ENCODE assay signal across 19 mouse cellular contexts in the genomic region with DNA sequence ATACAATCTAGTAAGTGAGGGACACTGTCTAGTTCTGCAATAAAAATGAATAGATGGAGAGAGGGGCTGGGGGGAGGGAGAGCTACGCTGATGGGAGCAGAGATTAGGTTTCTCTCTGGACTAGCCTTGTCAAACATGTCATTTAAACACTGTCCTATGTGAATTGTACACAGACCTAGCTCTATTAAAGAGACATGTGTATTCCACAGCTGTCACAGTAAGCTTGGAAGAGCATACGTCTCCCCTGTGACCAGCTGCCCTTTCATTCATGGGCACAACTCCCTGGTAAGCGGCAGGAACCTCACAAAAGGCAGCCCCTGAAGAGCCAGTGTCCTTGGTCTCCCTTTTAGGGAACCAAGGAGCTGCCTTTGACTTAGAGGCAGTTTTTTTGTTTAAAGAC.
DNase-seq lines count a peak whose midpoint lies in the region; ATAC-seq and TF ChIP-seq lines count a peak whose summit lies in the region.
"Had no signal": no experiment of that assay in that cellular context is flagged by ENCODE, and none has a peak within 500 bp of the region (broad histone marks: within the 10 kb centered on the region; RNA-seq: fewer than 3 reads in every experiment).

No protein-coding gene starts in this region.

- ATAC-seq in forebrain, embryonic 12.5 days (ENCODE audit: low FRiP score) = no peak
- no peak for ATAC-seq in forebrain, postnatal 0 days
- ATAC-seq in midbrain, postnatal 0 days (ENCODE audit: low FRiP score) = no peak
- 0 out of 2 replicates have a peak, but pooled peaks have one; percentile 41 for ATAC-seq in midbrain, embryonic 12.5 days (ENCODE audit: low FRiP score, low read depth)
- ATAC-seq: CD4-positive, CD25-positive, alpha-beta regulatory T cell, adult 4 months had no signal

- peaks cover 27% of the 10 kb centered on the region for H3K4me1 ChIP-seq in forebrain, embryonic 12.5 days
- peaks cover 5% of the 10 kb centered on the region; the same call in 1 of the 2 replicates for H3K4me1 ChIP-seq in forebrain, postnatal 0 days (ENCODE audit: insufficient read depth)
- peaks cover 36% of the 10 kb centered on the region for H3K4me1 ChIP-seq in midbrain, embryonic 10.5 days
- H3K4me1 ChIP-seq in midbrain, postnatal 0 days (ENCODE audit: insufficient read depth, low read length) = peaks cover 11% of the 10 kb centered on the region; the same call in 1 of the 2 replicates
- peaks cover 23% of the 10 kb centered on the region for H3K4me1 ChIP-seq in midbrain, embryonic 12.5 days

- no peak overlapping the region for H3K4me2 ChIP-seq in forebrain, embryonic 12.5 days
- no peak overlapping the region for H3K4me2 ChIP-seq in forebrain, postnatal 0 days (ENCODE audit: low read depth)
- H3K4me2 ChIP-seq in midbrain, postnatal 0 days (ENCODE audit: low read depth, low read length, poor library complexity, severe bottlenecking) = no peak overlapping the region
- no peak overlapping the region for H3K4me2 ChIP-seq in midbrain, embryonic 12.5 days (replicated peaks)

- WGBS in forebrain, embryonic 12.5 days = 25% methylated on average over 3 of the region's 3 CpGs
- WGBS in forebrain, postnatal 0 days = 33% methylated on average over 3 of the region's 3 CpGs
- 39% methylated on average over 3 of the region's 3 CpGs for WGBS in midbrain, embryonic 10.5 days
- 25% methylated on average over 3 of the region's 3 CpGs for WGBS in midbrain, postnatal 0 days
- WGBS in midbrain, embryonic 12.5 days = 13% methylated on average over 3 of the region's 3 CpGs

- H3K9ac ChIP-seq in forebrain, embryonic 12.5 days = no peak overlapping the region
- no peak overlapping the region for H3K9ac ChIP-seq in forebrain, postnatal 0 days
- no peak overlapping the region for H3K9ac ChIP-seq in midbrain, postnatal 0 days (replicated peaks; ENCODE audit: low read length, poor library complexity, severe bottlenecking)
- no peak overlapping the region for H3K9ac ChIP-seq in midbrain, embryonic 12.5 days (replicated peaks)

- H3K4me3 ChIP-seq in forebrain, embryonic 12.5 days (replicated peaks) = no peak overlapping the region
- no peak overlapping the region for H3K4me3 ChIP-seq in forebrain, postnatal 0 days (ENCODE audit: low read depth, low read length)
- no peak overlapping the region for H3K4me3 ChIP-seq in midbrain, embryonic 10.5 days
- H3K4me3 ChIP-seq in midbrain, postnatal 0 days (ENCODE audit: low read depth, low read length) = no peak overlapping the region
- H3K4me3 ChIP-seq in midbrain, embryonic 12.5 days = no peak overlapping the region
- H3K4me3 ChIP-seq: forebrain, embryonic 10.5 days; layer of hippocampus, adult 2 months had no signal

- H3K27ac ChIP-seq in forebrain, embryonic 12.5 days = peak overlapping the region; percentile 42; the same call in 1 of the 2 replicates
- no peak overlapping the region for H3K27ac ChIP-seq in forebrain, postnatal 0 days (ENCODE audit: low read depth, low read length)
- H3K27ac ChIP-seq in midbrain, embryonic 10.5 days (replicated peaks) = peak overlapping the region; percentile 23; the same call in 1 of the 2 replicates
- H3K27ac ChIP-seq in midbrain, postnatal 0 days (ENCODE audit: low read depth, low read length) = no peak overlapping the region
- H3K27ac ChIP-seq in midbrain, embryonic 12.5 days (replicated peaks) = peak overlapping the region; percentile 52; the same call in 1 of the 2 replicates
- H3K27ac ChIP-seq: layer of hippocampus, adult 2 months had no signal

- TF ChIP-seq CTCF in forebrain, postnatal 0 days (IDR thresholded peaks at IDR 0.05; ENCODE audit: low read depth) = no peak
- no peak for TF ChIP-seq CTCF in midbrain, postnatal 0 days (IDR thresholded peaks at IDR 0.05)

- H3K9me3 ChIP-seq in forebrain, embryonic 12.5 days = no peaks in the 10 kb centered on the region
- H3K9me3 ChIP-seq in forebrain, postnatal 0 days (ENCODE audit: low read length) = no peaks in the 10 kb centered on the region
- no peaks in the 10 kb centered on the region for H3K9me3 ChIP-seq in midbrain, embryonic 10.5 days (replicated peaks)
- no peaks in the 10 kb centered on the region for H3K9me3 ChIP-seq in midbrain, postnatal 0 days (ENCODE audit: low read length)
- no peaks in the 10 kb centered on the region for H3K9me3 ChIP-seq in midbrain, embryonic 12.5 days
- H3K9me3 ChIP-seq: forebrain, embryonic 10.5 days had no signal

- H3K36me3 ChIP-seq in forebrain, embryonic 12.5 days (replicated peaks) = no peaks in the 10 kb centered on the region
- H3K36me3 ChIP-seq in forebrain, postnatal 0 days (ENCODE audit: insufficient read depth) = no peaks in the 10 kb centered on the region
- no peaks in the 10 kb centered on the region for H3K36me3 ChIP-seq in midbrain, embryonic 10.5 days
- no peaks in the 10 kb centered on the region for H3K36me3 ChIP-seq in midbrain, postnatal 0 days (ENCODE audit: insufficient read depth, low read length)
- H3K36me3 ChIP-seq in midbrain, embryonic 12.5 days = no peaks in the 10 kb centered on the region
- H3K36me3 ChIP-seq: forebrain, embryonic 10.5 days had no signal

- no peak for DNase-seq in forebrain, postnatal 0 days
- no peak for DNase-seq in midbrain, embryonic 10.5 days (ENCODE audit: low spot score)
- DNase-seq in midbrain, postnatal 0 days (ENCODE audit: low spot score) = no peak
- no peak for DNase-seq in kidney, postnatal 25 days
- no peak for DNase-seq in T-cell, adult 2 months (ENCODE audit: low spot score)
- DNase-seq: adrenal gland, postnatal 14 days; cerebellum, postnatal 10 days; heart, postnatal 10 days; kidney, adult 2 months; kidney, postnatal 10 days; liver; lung, adult 18-20 months; lung, postnatal 14 days; thymus, postnatal 14 days had no signal

- H3K27me3 ChIP-seq in forebrain, embryonic 12.5 days = no peaks in the 10 kb centered on the region
- no peaks in the 10 kb centered on the region for H3K27me3 ChIP-seq in forebrain, postnatal 0 days (ENCODE audit: insufficient read depth, low read length)
- H3K27me3 ChIP-seq in midbrain, embryonic 10.5 days (ENCODE audit: low read depth, poor library complexity, severe bottlenecking) = no peaks in the 10 kb centered on the region
- no peaks in the 10 kb centered on the region for H3K27me3 ChIP-seq in midbrain, postnatal 0 days (ENCODE audit: insufficient read depth, low read length)
- H3K27me3 ChIP-seq in midbrain, embryonic 12.5 days = no peaks in the 10 kb centered on the region

Comparison
In these comparisons a context has a peak if more than half of its experiments do, and no peak if none do; other contexts are left out.
1. H3K27ac ChIP-seq: peak in forebrain, embryonic 12.5 days (single experiment), midbrain, embryonic 10.5 days (single experiment) and midbrain, embryonic 12.5 days (single experiment); none in forebrain, postnatal 0 days (single experiment) and midbrain, postnatal 0 days (single experiment).